Mouse (Mus musculus): ENCODE results near the gene Stk19. TPM values are rescaled to one million over a fixed set of nuclear protein-coding genes. Genes with fewer than 3 reads are reported as not detected.

The Stk19 gene
- total RNA-seq (2021): 1 to 10 TPM; 7.3 to 7.7 TPM
- long read RNA-seq, experiment 1, transcript Stk19-201 (7 exons, 1,120 nt): major isoform, 7 of 9 reads
- long read RNA-seq, experiment 1, partial matches to known transcripts: 1 of 9 reads
- long read RNA-seq, experiment 1, other reads (novel, unspliced or antisense): 1 of 9 reads
- long read RNA-seq, experiment 2, transcript Stk19-201 (7 exons, 1,120 nt): major isoform, 8 of 15 reads
- long read RNA-seq, experiment 2, partial matches to known transcripts: 2 of 15 reads
- long read RNA-seq, experiment 2, other reads (novel, unspliced or antisense): 5 of 15 reads

- DNase-seq: peak; percentile 97
- Histone ChIP-seq H3K4me3 (peak within 1 kb of the TSS; percentile 89), H3K27ac (peak within 1 kb of the TSS; percentile 92)
- intact Hi-C loops (cut with DNase I): loop anchor here (10.0 kb wide), 1 partner anchor 192 kb away; the partner anchor contains the start of genes Atf6b and Fkbpl
- no peak for TF ChIP-seq CTCF (IDR thresholded peaks at IDR 0.05)
These were observed at the start of gene Stk19, which contains the start of gene Dxo for GRCm38 (mm10) chr17:34836856-34837221. Stk19 (minus strand) TSS chr17:34836945. Dxo (plus strand) TSS chr17:34837019.

GRCm38 (mm10) chr17:34885615-34886014 is 48.9 kb upstream of the Stk19 start:
- TF ChIP-seq CTCF (IDR thresholded peaks at IDR 0.05): no peak
- no peak overlapping the region for H3K27ac ChIP-seq
- no peak overlapping the region for H3K4me3 ChIP-seq
- intact Hi-C loops (cut with DNase I): no loop called here
- DNase-seq: no peak

- H3K27ac ChIP-seq: no peak overlapping the region
- TF ChIP-seq CTCF (IDR thresholded peaks at IDR 0.05): no peak
- intact Hi-C loops (cut with DNase I): no loop called here
These were observed 48.0 kb upstream of the Stk19 start for GRCm38 (mm10) chr17:34884704-34885103.

GRCm38 (mm10) chr17:34883332-34883731 is 46.6 kb upstream of the Stk19 start:
- no peak overlapping the region for H3K4me3 ChIP-seq
- DNase-seq: no peak
- no peak for TF ChIP-seq CTCF (IDR thresholded peaks at IDR 0.05)
- H3K27ac ChIP-seq: no peak overlapping the region
- intact Hi-C loops (cut with DNase I): no loop called here

More at GRCm38 (mm10) chr17:34884704-34885103, 48.0 kb upstream of the Stk19 start:
- H3K4me3 ChIP-seq: no peak overlapping the region
- DNase-seq: no peak

- H3K4me3 ChIP-seq: peak within 1 kb of the TSS; percentile 45
- intact Hi-C loops (cut with DNase I): no loop called here
- DNase-seq: no peak
- TF ChIP-seq CTCF (IDR thresholded peaks at IDR 0.05): no peak
- H3K27ac ChIP-seq: no peak within 1 kb of the TSS
These were observed 45.1 kb upstream of the Stk19 start, which contains the start of gene Gm20547 for GRCm38 (mm10) chr17:34881683-34882310. Gm20547 (minus strand) TSS chr17:34882042.

- intact Hi-C loops (cut with DNase I): no loop called here
- no peak for DNase-seq
- Histone ChIP-seq H3K4me3 (no peak overlapping the region; the same call in 1 of the 2 replicates), H3K27ac (no peak overlapping the region)
- TF ChIP-seq CTCF (IDR thresholded peaks at IDR 0.05): no peak
These were observed 44.4 kb upstream of the Stk19 start for GRCm38 (mm10) chr17:34881166-34881565.

- Histone ChIP-seq H3K4me3 (peak within 1 kb of the TSS; percentile 29; the same call in 1 of the 2 replicates), H3K27ac (no peak within 1 kb of the TSS; the same call in 1 of the 2 replicates)
- TF ChIP-seq CTCF (IDR thresholded peaks at IDR 0.05): no peak
- no peak for DNase-seq
- intact Hi-C loops (cut with DNase I): no loop called here
These were observed 42.7 kb upstream of the Stk19 start, which contains the start of gene Zbtb12 for GRCm38 (mm10) chr17:34879336-34879879. Zbtb12 (plus strand) TSS chr17:34879483.

- TF ChIP-seq CTCF (IDR thresholded peaks at IDR 0.05): no peak
- Histone ChIP-seq H3K4me3 (no peak overlapping the region), H3K27ac (no peak overlapping the region)
- DNase-seq: no peak
- intact Hi-C loops (cut with DNase I): no loop called here
These were observed 37.6 kb upstream of the Stk19 start for GRCm38 (mm10) chr17:34874321-34874720.

GRCm38 (mm10) chr17:34865981-34866380 is 29.2 kb upstream of the Stk19 start:
- DNase-seq: no peak
- no peak overlapping the region for H3K4me3 ChIP-seq
- no peak for TF ChIP-seq CTCF (IDR thresholded peaks at IDR 0.05)
- no peak overlapping the region for H3K27ac ChIP-seq
- intact Hi-C loops (cut with DNase I): no loop called here

- intact Hi-C loops (cut with DNase I): no loop called here
- TF ChIP-seq CTCF (IDR thresholded peaks at IDR 0.05): no peak
- Histone ChIP-seq H3K4me3 (peak within 1 kb of the TSS; percentile 19; the same call in 1 of the 2 replicates), H3K27ac (0 out of 2 replicates have a peak within 1 kb of the TSS, but pooled peaks have one; percentile 13)
- no peak for DNase-seq
These were observed 25.8 kb upstream of the Stk19 start, which contains the start of gene Cfb for GRCm38 (mm10) chr17:34862416-34863081. Cfb (minus strand) TSS chr17:34862518.

- no peak for TF ChIP-seq CTCF (IDR thresholded peaks at IDR 0.05)
- DNase-seq: peak; percentile 58
- Histone ChIP-seq H3K4me3 (peak overlapping the region; percentile 19; the same call in 1 of the 2 replicates), H3K27ac (0 out of 2 replicates have a peak overlapping the region, but pooled peaks have one; percentile 13)
- intact Hi-C loops (cut with DNase I): no loop called here
These were observed 25.1 kb upstream of the Stk19 start for GRCm38 (mm10) chr17:34861704-34862415.

- no peak for TF ChIP-seq CTCF (IDR thresholded peaks at IDR 0.05)
- DNase-seq: no peak
- H3K4me3 ChIP-seq: no peak overlapping the region
- H3K27ac ChIP-seq: no peak overlapping the region
- intact Hi-C loops (cut with DNase I): no loop called here
These were observed 23.8 kb upstream of the Stk19 start for GRCm38 (mm10) chr17:34860514-34860913.
